Comparison of ENCODE assay signal across 8 mouse cellular contexts in genomic region chr14:100749737-100750541, GRCm38 (mm10).
A peak's percentile ranks its signal among the peaks of the same experiment; 100 is the strongest.
DNase-seq lines count a peak whose midpoint lies in the region; ATAC-seq and TF ChIP-seq lines count a peak whose summit lies in the region.

No protein-coding gene starts in this region.

- ATAC-seq in forebrain, postnatal 0 days, result peak; percentile 98
- ATAC-seq in liver, embryonic 14.5 days (ENCODE audit: insufficient read depth), result peak; percentile 68; the same call in 1 of the 2 replicates
- peak; percentile 95 for ATAC-seq in neural tube, embryonic 15.5 days (ENCODE audit: low FRiP score)

- TF ChIP-seq CTCF in CH12.LX (conservative IDR thresholded peaks at IDR 0.05 in 1 of 2, IDR thresholded peaks at IDR 0.05 in 1 of 2; ENCODE audit: low read depth in 2 of 2, low read length in 2 of 2), result no peak
- no peak for TF ChIP-seq CTCF in forebrain, postnatal 0 days (IDR thresholded peaks at IDR 0.05; ENCODE audit: low read depth)
- TF ChIP-seq CTCF in liver, embryonic 14.5 days (IDR thresholded peaks at IDR 0.05; ENCODE audit: low read depth), result no peak

- TF ChIP-seq POLR2A in CH12.LX (IDR thresholded peaks at IDR 0.05; ENCODE audit: low read depth, low read length), result peak; percentile 38; the same call in 1 of the 2 replicates

- H3K27ac ChIP-seq in CH12.LX (ENCODE audit: insufficient read depth, low read depth), result no peak overlapping the region
- peak overlapping the region; percentile 75 for H3K27ac ChIP-seq in forebrain, postnatal 0 days (ENCODE audit: low read depth, low read length)
- no peak overlapping the region for H3K27ac ChIP-seq in liver, embryonic 14.5 days
- peak overlapping the region; percentile 84 for H3K27ac ChIP-seq in neural tube, embryonic 15.5 days (replicated peaks)

- TF ChIP-seq EP300 in CH12.LX (IDR thresholded peaks at IDR 0.05; ENCODE audit: low read length), result no peak
- TF ChIP-seq EP300 in liver, embryonic 14.5 days (IDR thresholded peaks at IDR 0.05; ENCODE audit: low read depth), result no peak

- peak overlapping the region; percentile 62 for H3K4me2 ChIP-seq in CH12.LX (ENCODE audit: insufficient read depth, low read depth, poor library complexity, severe bottlenecking)
- H3K4me2 ChIP-seq in forebrain, postnatal 0 days (ENCODE audit: low read depth), result peak overlapping the region; percentile 61
- H3K4me2 ChIP-seq in liver, embryonic 14.5 days (ENCODE audit: low read depth), result peak overlapping the region; percentile 40
- H3K4me2 ChIP-seq in neural tube, embryonic 15.5 days, result peak overlapping the region; percentile 66

- H3K9ac ChIP-seq in CH12.LX (ENCODE audit: insufficient read depth, low read depth), result peak overlapping the region; percentile 52
- H3K9ac ChIP-seq in forebrain, postnatal 0 days, result peak overlapping the region; percentile 60
- H3K9ac ChIP-seq in liver, embryonic 14.5 days (replicated peaks), result no peak overlapping the region
- H3K9ac ChIP-seq in neural tube, embryonic 15.5 days (replicated peaks), result peak overlapping the region; percentile 56

- in situ Hi-C loops in CH12.LX (cut with MboI; ENCODE audit: low pct_ligation_motif_present, low pct_unique_long_range_greater_than_20kb, low sequenced_read_pairs), result loop anchor here (25.0 kb wide), 1 partner anchor 813 kb away; no protein-coding TSS in a partner anchor

- DNase-seq in CH12.LX (ENCODE audit: extremely low read depth), result peak; percentile 72
- peak; percentile 12 to 26 for DNase-seq in cerebellum, adult 18-20 months
- DNase-seq in forebrain, postnatal 0 days, result peak; percentile 77
- DNase-seq in heart, postnatal 14 days, result peak; percentile 72
- peak; percentile 63 for DNase-seq in layer of hippocampus, adult 11-12 months (ENCODE audit: low spot score)
- DNase-seq in liver, embryonic 14.5 days (ENCODE audit: low read depth in 3 of 3, low spot score in 3 of 3), result peak in 1 of 3 experiments; percentile 5
- DNase-seq in T-cell, adult 2 months (ENCODE audit: low spot score), result no peak

- intact Hi-C loops in heart, postnatal 14 days (cut with DNase I), result loop anchor here (5.0 to 10.0 kb wide), 3 partner anchors 145 to 815 kb away; no protein-coding TSS in a partner anchor

- 12% methylated on average over 19 of the region's 19 CpGs for WGBS in forebrain, postnatal 0 days
- 8% methylated on average over 19 of the region's 19 CpGs for WGBS in liver, embryonic 14.5 days (ENCODE audit: insufficient replicate concordance)
- 6% methylated on average over 19 of the region's 19 CpGs for WGBS in neural tube, embryonic 15.5 days

- H3K9me3 ChIP-seq in CH12.LX (replicated peaks; ENCODE audit: low read length), result no peaks in the 10 kb centered on the region
- H3K9me3 ChIP-seq in forebrain, postnatal 0 days (ENCODE audit: low read length), result no peaks in the 10 kb centered on the region
- no peaks in the 10 kb centered on the region for H3K9me3 ChIP-seq in liver, embryonic 14.5 days (ENCODE audit: control insufficient read depth, low read length)
- no peaks in the 10 kb centered on the region for H3K9me3 ChIP-seq in neural tube, embryonic 15.5 days (replicated peaks)

- no peak for TF ChIP-seq RAD21 in CH12.LX (IDR thresholded peaks at IDR 0.05; ENCODE audit: low read depth, low read length)

- dilution Hi-C loops in CH12.LX (cut with MboI; ENCODE audit: extremely low pct_ligation_motif_present, extremely low pct_unique_long_range_greater_than_20kb, low sequenced_read_pairs), result no loop called here

- H3K27me3 ChIP-seq in CH12.LX (replicated peaks), result no peaks in the 10 kb centered on the region
- no peaks in the 10 kb centered on the region for H3K27me3 ChIP-seq in forebrain, postnatal 0 days (ENCODE audit: insufficient read depth, low read length)
- H3K27me3 ChIP-seq in liver, embryonic 14.5 days (ENCODE audit: control insufficient read depth, insufficient read depth, low read length), result no peaks in the 10 kb centered on the region
- no peaks in the 10 kb centered on the region for H3K27me3 ChIP-seq in neural tube, embryonic 15.5 days (replicated peaks)

- no peaks in the 10 kb centered on the region for H3K36me3 ChIP-seq in CH12.LX (replicated peaks in 1 of 2; ENCODE audit: control insufficient read depth in 1 of 2, insufficient read depth in 1 of 2, low read length in 1 of 2)
- no peaks in the 10 kb centered on the region for H3K36me3 ChIP-seq in forebrain, postnatal 0 days (ENCODE audit: insufficient read depth)
- H3K36me3 ChIP-seq in liver, embryonic 14.5 days (replicated peaks; ENCODE audit: control insufficient read depth, insufficient read depth, low read depth), result no peaks in the 10 kb centered on the region
- no peaks in the 10 kb centered on the region for H3K36me3 ChIP-seq in neural tube, embryonic 15.5 days

- H3K79me2 ChIP-seq in CH12.LX (replicated peaks; ENCODE audit: control insufficient read depth, extremely low read depth, insufficient read depth, poor library complexity, severe bottlenecking), result no peaks in the 10 kb centered on the region

- H3K4me3 ChIP-seq in CH12.LX (replicated peaks in 1 of 3; ENCODE audit: low read depth in 2 of 3, low read length in 2 of 3, poor library complexity in 1 of 3), result peak overlapping the region; percentile 38 to 55 (median 53)
- peak overlapping the region; percentile 34 for H3K4me3 ChIP-seq in forebrain, postnatal 0 days (ENCODE audit: low read depth, low read length)
- peak overlapping the region; percentile 27 to 55 for H3K4me3 ChIP-seq in liver, embryonic 14.5 days (ENCODE audit: insufficient read depth in 1 of 2, low read depth in 2 of 2, low read length in 2 of 2)
- H3K4me3 ChIP-seq in neural tube, embryonic 15.5 days (replicated peaks), result peak overlapping the region; percentile 42

- H3K4me1 ChIP-seq in CH12.LX (ENCODE audit: control insufficient read depth in 1 of 2, insufficient read depth in 2 of 2), result peaks cover 0 to 17% of the 10 kb centered on the region in 2 experiments; a peak in 3 of 4 replicates
- no peaks in the 10 kb centered on the region for H3K4me1 ChIP-seq in forebrain, postnatal 0 days (ENCODE audit: insufficient read depth)
- peaks cover 0 to 4% of the 10 kb centered on the region in 2 experiments; a peak in 1 of 4 replicates for H3K4me1 ChIP-seq in liver, embryonic 14.5 days (replicated peaks; ENCODE audit: control insufficient read depth in 2 of 2, insufficient read depth in 2 of 2, low read length in 1 of 2)
- H3K4me1 ChIP-seq in neural tube, embryonic 15.5 days, result peaks cover 20% of the 10 kb centered on the region

TF ChIP-seq in CH12.LX, 34 proteins besides CTCF, POLR2A, EP300 and RAD21:
- TF ChIP-seq NRF1 (IDR thresholded peaks at IDR 0.05; ENCODE audit: low read depth, low read length) (no peak), MEF2A (IDR thresholded peaks at IDR 0.05; ENCODE audit: borderline replicate concordance, low read depth, low read length) (peak; percentile 84), MYC (IDR thresholded peaks at IDR 0.05; ENCODE audit: low read depth, low read length) (no peak), MAX (IDR thresholded peaks at IDR 0.05; ENCODE audit: low read length) (no peak), TCF12 (IDR thresholded peaks at IDR 0.05; ENCODE audit: low read depth, low read length) (0 out of 2 replicates have a peak, but pooled peaks have one; percentile 20)
TF ChIP-seq in CH12.LX: peak in this region for 2.

Comparison
In these comparisons a context has a peak if more than half of its experiments do, and no peak if none do; other contexts are left out.
1. H3K27ac ChIP-seq: peak in forebrain, postnatal 0 days (single experiment) and neural tube, embryonic 15.5 days (single experiment); none in CH12.LX (single experiment) and liver, embryonic 14.5 days (single experiment).
2. Peak in every context shown above with its lines, with median percentiles within 50 percentile points of each other: H3K4me2 ChIP-seq, H3K4me3 ChIP-seq and ATAC-seq.